Mouse (Mus musculus): ENCODE measurements around the gene Tnfrsf12a.

GRCm38 (mm10) chr17:23664556-23665021 lies 12.7 kb downstream of the Tnfrsf12a start:
- TF ChIP-seq CTCF (IDR thresholded peaks at IDR 0.05; ENCODE audit: extremely low read depth, insufficient read depth, low read length) (peak; percentile 67), POLR2A (IDR thresholded peaks at IDR 0.05; ENCODE audit: extremely low read depth, insufficient read depth, low read length) (no peak)

Data from cortical plate, adult 2 months (tissue).